Mouse (Mus musculus) testis, postnatal 14 days (tissue): ENCODE measurements around the gene Styxl1.

Source experiments
- DNase-seq: peaks from one replicate; pipeline ENCODE4 v3.0.0; 2021; ENCODE audit warnings: low spot score

Gene Styxl1

GRCm38 (mm10) chr5:135697711-135698111, 80.5 kb downstream of the Styxl1 start:
- no peak for DNase-seq
